Mouse (Mus musculus) retina, embryonic 14.5 days (tissue): ENCODE results near the gene Ndufaf8.
A peak's percentile ranks its signal among the peaks of the same experiment; 100 is the strongest.

Source experiments
- DNase-seq: peaks from one replicate; pipeline ENCODE4 v3.0.0-alpha.2; 2015; ENCODE audit warnings: low spot score

The Ndufaf8 gene

GRCm38 (mm10) chr11:120098588-120099511 lies at the start of gene Ndufaf8, which contains the start of gene Tepsin:
TSS of gene Ndufaf8 (plus strand) at chr11:120098928.
TSS of gene Tepsin (minus strand) at chr11:120098731.
- peak; percentile 97 for DNase-seq

- no peak for DNase-seq
Measured at GRCm38 (mm10) chr11:120049067-120049466, 49.7 kb upstream of the Ndufaf8 start.

DNA sequence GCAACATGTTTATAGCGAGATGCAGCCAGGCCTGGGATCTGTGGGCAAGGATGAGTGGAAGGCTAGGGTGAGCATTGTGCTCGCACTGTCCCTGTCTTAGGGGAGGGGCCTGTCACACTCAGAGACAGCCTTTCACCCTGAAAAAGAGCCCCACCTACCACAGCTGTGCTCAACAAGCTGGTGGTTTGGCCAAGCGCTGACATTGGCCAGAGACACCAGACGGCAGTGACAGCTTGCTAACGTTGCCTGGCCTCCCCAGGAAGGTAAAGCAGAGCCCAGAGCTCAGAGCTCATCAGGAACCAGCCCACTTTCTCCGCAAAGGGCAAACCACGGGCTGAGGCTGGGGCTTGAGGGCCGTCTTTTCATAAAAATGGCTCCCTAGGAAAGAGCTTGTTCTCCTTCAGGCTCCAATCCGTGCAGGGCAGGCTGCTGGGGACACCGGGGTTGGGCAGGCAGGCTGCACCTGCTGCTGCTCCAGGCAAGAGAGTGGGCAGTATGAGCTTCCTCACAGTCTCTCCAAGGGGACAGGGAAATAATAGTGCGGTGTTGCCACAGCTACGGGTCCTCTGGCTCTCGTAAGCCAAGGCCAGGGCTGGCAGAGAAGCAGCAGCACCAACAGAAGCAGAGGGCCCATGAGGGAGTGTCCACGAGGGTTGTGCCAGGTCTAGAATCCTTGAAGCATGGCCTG lies 47.5 kb upstream of the Ndufaf8 start:
- DNase-seq = peak; percentile 51

DNA sequence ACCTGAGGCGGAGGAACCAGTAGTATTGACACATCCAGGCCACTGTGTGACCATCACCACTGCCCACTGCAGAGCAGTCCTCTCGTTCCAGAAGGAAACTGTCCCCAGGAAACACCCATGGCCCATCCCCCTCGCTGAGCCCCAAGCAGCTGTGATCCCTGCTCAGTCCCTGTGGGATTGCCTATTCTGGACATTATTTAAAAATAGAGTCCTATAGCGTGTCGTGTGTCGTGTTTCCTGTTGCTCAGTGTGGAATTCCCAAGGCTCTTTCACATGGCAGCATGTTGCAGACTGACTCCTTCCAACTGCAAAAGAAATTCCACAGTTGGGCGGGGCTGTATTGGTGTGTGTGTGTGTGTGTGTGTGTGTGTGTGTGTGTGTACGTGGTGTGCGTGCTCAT lies 46.5 kb upstream of the Ndufaf8 start:
- DNase-seq = no peak

GRCm38 (mm10) chr11:120053846-120054245 lies 44.9 kb upstream of the Ndufaf8 start:
- DNase-seq = no peak

GRCm38 (mm10) chr11:120055953-120056732 lies 42.6 kb upstream of the Ndufaf8 start:
- no peak for DNase-seq

DNA sequence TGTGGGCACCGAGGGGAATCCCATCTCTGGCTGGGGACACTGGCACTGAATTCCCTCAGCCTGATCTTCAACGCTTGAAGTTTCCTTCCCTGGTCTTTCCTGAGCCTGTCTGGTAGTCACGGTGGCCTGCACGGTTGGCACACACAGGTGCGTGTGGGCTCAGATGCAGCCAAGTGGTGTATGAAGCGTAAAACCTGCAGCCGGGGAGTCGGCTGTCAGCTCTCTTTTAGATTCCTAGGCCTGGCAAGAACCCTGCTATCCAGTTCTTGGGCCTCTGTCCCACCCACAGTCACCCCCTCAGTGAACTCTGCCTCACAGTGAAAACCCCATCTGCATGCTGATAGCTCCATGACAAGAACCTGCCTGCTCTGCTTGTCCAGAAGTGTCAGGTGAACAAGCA lies 38.1 kb upstream of the Ndufaf8 start:
- no peak for DNase-seq

DNA sequence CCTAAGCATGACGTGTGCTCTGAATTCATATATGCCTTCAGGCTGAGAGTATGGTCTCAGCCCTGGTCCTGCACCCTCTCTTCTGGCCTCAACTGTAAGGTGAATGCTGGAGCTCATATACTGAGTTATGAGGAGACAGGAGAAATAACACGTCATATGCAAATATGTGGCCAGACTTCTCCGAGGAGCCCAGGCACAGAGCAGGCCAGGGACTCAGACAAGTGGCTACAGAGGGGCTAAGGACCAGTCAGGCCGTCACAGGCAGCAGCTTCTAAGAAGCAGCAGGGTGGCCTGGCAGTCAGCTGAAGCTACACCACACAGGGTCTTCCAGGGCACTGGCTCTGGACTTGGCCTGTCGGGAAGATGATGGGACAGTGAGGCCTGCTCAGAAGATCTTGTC lies 35.4 kb upstream of the Ndufaf8 start:
- no peak for DNase-seq

GRCm38 (mm10) chr11:120064006-120064667 lies 34.6 kb upstream of the Ndufaf8 start:
- DNase-seq = no peak

DNA sequence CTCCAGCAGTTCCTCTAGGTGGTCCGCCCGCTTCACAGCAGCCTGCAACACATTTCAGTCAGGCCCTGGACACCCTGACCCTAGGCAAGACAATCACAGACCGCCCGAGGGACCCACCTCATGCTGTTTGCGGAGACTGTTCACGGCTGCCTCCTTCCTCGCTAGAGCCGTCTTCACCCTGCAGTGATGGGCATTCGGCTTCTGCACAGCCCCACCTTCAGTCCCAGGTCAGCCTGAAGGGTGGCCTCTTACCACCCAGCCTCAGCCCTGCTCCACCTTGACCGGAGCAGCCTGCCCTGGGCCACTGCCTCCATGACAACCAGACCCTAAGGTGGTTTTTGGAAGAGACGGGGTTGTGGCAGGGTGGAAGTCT lies 34.1 kb upstream of the Ndufaf8 start:
- no peak for DNase-seq

- DNase-seq = peak; percentile 69
Measured at GRCm38 (mm10) chr11:120065291-120065690, 33.4 kb upstream of the Ndufaf8 start.

DNA sequence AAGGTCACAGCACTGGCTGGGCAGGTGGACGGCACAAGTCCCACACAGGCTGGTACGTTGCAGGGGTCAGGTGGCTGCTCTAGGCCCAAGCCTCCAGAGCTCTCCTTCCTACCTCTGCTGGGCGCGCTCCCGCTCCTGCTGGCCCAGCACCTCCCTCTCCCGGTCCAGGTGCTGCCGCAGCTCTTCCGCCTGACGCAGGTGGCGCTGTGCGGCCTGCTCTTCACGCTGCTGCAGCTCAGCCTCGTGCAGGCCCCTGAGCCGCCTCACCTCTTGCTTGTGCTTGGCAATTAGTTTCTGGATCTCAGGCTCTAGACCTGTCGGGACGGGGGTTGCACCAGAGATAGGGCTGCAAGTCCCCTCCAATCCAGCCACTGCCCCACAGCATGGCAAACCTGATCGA lies 30.9 kb upstream of the Ndufaf8 start:
- no peak for DNase-seq

GRCm38 (mm10) chr11:120069261-120069660 lies 29.5 kb upstream of the Ndufaf8 start:
- no peak for DNase-seq

DNA sequence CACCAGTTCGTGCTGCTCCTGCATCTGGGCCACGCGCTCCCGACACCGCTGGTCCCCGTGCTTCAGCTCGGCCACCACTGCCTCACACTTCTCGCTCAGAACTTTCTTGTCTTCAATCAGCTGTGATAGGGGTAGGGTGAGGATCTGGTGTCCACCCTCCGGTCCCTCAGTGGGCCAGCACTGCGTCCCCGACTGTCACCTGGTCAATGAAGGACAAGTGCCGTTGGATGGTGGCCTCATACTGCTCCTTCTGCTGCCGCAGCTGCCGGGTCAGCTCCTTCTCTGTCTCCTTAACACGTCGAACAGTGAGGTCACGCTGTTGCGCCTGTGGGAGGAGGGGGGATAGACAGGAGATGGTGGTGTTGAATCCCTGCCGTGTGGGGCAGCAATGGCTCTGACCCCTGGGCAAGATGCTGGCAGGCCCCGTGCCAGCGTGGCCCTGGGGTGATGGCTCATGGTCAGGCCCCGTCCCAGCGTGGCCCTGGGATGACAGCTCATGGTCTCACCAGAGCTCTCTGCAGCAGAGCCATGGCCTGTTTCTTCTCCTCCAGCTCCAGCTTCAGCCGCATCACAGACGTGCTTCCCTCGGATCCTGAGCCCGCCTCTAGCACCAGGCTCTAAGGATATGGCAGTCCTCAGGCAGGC lies 28.3 kb upstream of the Ndufaf8 start:
- DNase-seq = no peak

DNA sequence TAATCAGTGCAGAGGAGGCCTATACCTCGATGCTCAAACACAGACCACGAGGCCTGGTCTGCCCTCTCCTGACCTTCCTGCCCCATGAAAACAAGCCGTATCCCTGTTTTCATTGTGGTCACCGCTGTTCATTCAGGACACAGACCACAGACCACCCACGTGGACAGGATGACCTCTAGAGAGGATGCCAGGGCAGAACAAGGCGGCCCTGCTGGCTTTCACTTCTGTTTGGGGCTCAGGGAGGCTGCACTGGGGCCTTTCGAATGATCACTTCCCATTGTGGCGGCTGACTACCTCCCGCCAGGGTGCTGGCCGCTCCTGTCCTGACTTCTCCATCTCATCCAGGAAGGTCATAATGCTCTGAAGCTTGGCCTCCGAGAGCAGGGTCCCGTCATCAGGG lies 27.7 kb upstream of the Ndufaf8 start:
- DNase-seq = no peak

DNA sequence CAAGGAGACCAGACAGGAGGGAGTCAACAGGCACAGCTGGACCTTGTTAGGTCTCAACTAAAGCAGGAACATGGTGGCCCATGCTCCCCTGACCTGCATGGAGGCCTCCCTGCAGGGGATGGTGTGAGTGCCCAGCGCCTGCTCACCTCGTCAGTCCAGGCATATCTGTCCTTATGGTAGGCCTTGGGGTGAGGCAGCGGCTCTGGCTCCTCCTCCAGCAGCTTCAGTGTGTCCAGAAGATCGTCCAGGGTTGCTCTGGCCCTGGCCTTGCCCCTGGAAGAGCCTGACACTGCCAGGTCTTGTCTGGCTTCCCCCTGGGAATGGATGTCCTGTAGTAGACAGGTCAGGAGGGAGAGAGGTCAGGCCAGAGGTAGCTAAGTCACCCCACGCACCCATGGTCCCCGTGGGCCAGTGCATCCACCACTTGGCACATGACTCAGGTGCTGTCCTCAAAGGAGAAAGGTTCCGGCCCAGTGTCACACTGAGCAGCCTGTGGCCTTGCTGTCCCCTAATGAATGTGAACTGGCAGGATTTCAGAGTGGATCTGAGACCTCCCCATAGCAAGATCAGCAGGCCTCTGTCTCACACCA lies 26.9 kb upstream of the Ndufaf8 start:
- no peak for DNase-seq

- no peak for DNase-seq
Measured at GRCm38 (mm10) chr11:120072986-120073647, 25.6 kb upstream of the Ndufaf8 start.

DNA sequence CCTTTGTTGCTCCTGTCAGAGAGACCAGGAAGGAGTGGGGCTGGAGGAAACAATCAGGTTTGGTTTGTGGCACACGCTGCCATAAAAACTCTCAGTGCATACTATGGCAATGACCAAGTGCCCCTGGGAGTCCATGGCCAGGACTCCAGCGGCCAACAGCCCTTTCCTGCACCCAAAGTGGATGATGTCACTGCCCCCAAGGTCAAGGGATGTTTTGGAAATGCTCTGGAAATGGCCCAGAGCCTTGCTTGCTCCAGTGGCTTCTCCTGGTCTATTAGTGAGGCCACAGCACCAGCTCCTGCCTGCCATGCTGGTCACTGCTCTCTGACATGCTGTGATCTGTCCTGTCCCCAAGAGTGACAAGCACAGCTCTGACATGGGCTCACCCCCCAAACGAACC lies 22.5 kb upstream of the Ndufaf8 start:
- DNase-seq = no peak

DNA sequence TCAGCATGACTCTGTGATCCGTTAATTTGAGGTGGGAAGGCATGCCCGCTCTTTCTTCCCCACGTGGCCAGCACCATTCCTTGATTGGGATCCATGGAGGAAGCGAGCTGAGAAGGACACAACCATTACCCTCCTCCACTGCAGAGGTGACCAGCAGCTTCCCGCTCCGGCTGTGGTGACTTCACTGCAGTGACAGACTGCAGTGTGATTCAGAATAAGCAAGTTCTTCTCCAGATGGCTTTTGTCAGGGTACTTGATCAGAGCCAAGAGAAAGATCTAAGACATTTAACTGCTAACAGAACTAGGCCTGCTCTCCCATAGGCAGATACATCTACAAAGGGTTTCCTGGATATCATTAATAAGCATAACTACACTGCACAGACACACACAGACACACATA lies 18.4 kb upstream of the Ndufaf8 start:
- no peak for DNase-seq

DNA sequence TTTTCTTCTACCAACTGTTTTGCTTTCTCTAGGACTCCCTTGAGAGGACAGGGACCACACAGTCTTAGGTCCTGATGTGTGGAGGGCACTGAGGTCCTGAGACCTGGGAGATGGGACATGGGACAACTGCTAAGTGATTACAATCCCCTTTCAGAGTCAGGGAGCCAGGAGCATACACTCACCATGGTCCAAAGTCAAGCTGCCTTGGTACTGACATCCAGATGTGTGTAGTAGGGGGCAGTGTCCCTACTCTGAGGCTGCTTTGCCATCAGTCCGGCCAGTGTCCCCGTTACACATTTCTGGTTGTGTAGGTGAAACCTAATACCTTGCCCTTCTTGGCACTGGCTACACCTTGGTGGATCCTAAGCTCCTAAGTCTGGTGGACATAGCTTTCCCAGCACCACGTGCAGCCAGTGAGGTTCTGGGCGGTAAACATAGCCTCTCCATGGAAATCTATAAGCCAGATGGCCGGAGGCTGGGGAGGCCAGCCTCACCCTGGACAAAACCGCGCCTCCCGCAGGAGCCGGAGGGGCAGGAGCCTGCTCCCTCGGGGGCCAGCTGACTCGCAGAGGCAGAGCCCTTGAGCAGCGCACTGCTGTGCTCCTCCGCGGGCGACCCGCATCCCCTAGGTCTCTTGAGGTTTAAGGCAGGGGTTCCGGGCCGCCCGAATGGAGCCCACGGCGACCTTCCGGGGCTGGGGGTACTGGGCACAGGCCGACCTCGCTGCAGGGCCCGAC lies 12.7 kb upstream of the Ndufaf8 start:
- peak; percentile 52 for DNase-seq
